Mouse (Mus musculus): ENCODE measurements around the gene Usp2.

Gene Usp2

DNA sequence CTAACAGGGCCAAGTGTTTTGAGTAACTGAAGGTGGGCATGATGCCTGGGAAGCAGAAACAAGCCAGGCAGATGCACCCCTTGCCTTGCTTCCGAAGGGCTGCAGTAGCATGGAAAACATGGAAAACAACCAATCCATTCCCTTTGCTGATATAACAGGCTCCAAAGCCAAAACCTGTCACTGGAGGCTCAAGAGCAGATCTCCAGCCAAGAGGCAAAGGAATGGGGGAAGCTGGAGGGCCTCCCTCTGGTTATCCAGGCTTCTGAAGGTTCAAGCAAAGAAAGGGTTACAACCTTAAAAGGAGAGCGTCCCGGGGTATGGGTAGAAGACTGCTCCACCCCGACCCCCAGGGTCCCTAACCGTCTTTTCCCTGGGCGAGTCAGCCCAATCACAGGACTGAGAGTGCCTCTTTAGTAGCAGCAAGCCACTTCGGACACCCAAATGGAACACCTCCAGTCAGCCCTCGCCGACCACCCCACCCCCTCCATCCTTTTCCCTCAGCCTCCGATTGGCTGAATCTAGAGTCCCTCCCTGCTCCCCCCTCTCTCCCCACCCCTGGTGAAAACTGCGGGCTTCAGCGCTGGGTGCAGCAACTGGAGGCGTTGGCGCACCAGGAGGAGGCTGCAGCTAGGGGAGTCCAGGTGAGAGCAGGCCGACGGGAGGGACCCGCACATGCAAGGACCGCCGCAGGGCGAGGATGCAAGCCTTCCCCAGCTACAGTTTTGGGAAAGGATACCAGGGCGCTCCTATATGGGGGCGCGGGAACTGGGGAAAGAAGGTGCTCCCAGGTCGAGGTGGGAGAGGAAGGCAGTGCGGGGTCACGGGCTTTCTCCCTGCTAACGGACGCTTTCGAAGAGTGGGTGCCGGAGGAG lies 23.7 kb upstream of the Usp2 start, which contains the start of gene Thy1:
Gene Thy1 (plus strand): TSS at position 549 of the 872 bp plus-strand sequence.
- TF ChIP-seq GATA4 (IDR thresholded peaks at IDR 0.05; ENCODE audit: insufficient replicate concordance, low read length): no peak

DNA sequence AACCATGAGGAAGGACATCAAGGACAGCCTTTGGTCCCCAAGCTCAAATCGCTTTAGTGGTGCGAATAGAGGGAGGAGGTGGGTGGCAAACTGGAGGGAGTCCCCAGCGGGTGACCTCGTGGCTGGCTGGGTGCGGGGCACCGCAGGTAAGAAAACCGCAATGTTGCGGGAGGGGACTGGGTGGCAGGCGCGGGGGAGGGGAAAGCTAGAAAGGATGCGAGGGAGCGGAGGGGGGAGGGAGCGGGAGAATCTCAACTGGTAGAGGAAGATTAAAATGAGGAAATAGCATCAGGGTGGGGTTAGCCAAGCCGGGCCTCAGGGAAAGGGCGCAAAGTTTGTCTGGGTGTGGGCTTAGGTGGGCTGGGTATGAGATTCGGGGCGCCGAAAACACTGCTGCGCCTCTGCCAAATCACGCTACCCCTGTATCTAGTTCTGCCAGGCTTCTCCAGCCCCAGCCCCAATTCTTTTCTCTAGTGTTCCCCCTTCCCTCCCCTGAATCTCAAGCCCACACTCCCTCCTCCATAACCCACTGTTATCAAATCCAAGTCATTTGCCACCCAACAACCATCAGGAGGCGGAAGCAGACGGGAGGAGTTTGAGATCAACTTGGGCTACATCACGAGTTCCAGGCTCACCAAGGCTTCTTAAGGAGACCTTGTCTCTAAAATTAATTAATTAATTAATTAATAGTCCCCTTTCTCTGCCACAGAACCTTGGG lies 23.0 kb upstream of the Usp2 start:
- no peak for TF ChIP-seq GATA4 (IDR thresholded peaks at IDR 0.05; ENCODE audit: insufficient replicate concordance, low read length)

DNA sequence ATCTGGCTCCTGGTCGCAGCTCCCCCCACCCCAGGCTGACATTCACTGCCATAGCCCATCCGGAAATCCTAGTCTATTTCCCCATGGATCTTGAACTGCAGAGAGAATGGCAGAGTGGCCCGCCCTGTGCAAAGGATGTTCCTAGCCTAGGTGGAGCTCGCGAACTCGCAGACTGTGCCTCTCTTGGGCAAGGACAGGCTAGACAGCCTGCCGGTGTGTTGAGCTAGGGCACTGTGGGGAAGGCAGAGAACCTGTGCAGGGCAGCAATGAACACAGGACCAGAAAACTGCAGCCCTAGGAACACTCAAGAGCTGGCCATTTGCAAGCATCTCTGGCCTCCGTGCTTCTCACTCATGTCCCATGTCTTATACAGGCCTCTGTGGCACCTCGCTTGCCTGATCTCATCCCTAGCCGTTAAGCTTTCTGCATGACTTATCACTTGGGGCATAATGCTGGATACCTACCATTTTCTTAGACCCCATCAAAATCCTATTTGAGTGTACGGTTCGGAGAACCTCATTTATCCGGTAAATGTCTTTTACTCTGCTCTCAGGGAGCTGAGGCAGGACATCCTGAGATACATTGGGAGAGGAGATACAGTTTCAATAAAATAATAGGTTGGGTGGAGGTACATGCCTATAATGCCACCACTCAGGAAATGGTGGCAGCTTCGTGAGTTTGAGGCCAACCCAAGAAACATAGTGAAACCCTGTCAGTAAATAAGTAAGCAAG lies 22.2 kb upstream of the Usp2 start:
- no peak for TF ChIP-seq GATA4 (IDR thresholded peaks at IDR 0.05; ENCODE audit: insufficient replicate concordance, low read length)

DNA sequence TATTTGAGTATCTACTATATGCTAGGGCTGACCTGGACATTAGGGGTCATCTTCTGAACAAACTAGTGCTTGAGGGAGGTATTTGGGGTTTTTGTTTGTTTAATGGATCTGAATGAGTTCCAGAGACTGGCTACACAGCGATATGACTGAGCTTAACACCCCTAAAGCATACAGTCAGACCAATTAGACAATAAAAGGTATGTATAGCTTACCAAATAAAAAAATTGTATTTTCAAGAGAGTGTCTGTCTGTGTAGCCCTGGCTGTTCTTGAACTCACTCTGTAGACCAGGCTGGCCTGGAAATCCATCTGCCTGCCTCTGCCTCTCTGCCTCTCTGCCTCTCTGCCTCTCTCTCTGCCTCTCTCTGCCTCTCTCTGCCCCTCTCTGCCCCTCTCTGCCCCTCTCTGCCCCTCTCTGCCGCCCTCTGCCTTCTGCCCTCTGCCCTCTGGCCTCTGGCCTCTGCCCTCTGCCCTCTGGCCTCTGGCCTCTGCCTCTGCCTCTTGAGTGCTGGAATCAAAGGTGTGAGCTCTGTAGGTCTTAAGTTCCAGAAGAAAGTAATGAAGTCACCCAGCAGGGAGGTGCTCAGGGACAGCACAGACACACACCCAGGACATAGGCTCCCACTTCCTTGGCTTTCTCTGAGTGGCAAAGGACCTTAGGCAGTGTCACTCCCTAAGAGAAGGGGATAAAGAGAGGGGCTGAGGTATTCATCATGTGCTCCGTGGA lies 21.5 kb upstream of the Usp2 start:
- no peak for TF ChIP-seq GATA4 (IDR thresholded peaks at IDR 0.05; ENCODE audit: insufficient replicate concordance, low read length)

DNA sequence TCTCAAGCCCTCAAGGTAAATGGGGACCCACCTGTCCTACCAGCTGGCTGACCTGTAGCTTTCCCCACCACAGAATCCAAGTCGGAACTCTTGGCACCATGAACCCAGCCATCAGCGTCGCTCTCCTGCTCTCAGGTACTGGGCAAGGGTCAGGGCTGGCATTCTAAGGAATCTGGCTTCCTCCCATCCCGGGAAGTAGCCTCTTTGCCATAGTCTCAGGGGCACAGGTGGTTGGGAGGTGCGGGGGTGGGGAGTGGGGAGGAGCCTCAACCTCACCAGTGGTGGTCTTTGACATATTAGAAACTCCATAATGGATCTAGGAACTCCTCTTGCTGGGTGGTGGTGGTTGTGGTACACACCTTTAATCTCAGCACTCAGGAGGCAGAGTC lies 20.9 kb upstream of the Usp2 start:
- TF ChIP-seq GATA4 (IDR thresholded peaks at IDR 0.05; ENCODE audit: insufficient replicate concordance, low read length): no peak

DNA sequence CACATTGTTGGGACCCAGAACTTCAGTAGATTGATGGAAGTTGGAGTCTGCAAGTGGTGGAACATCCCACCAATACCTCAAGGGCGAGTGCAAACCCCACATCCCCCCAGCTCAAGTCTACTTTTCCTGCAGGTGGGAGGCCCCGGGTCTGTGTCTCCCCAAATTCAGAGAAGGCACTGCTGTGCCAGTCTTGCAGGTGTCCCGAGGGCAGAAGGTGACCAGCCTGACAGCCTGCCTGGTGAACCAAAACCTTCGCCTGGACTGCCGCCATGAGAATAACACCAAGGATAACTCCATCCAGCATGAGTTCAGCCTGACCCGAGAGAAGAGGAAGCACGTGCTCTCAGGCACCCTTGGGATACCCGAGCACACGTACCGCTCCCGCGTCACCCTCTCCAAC lies 20.4 kb upstream of the Usp2 start:
- no peak for TF ChIP-seq GATA4 (IDR thresholded peaks at IDR 0.05; ENCODE audit: insufficient replicate concordance, low read length)

DNA sequence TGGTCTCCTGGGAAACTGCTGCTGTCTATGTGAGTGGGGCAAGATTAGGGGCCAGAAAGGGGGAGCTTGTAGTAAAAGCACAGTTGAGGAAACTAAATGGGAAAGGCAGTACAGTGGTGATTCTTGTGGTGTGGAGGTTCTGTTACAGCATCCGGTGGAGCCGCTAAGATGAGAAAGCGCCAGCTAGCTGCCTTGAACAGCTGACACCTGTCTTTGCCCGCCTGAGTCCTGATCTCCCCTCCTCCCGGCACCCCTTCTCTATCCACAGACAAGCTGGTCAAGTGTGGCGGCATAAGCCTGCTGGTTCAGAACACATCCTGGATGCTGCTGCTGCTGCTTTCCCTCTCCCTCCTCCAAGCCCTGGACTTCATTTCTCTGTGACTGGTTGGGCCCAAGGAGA lies 19.8 kb upstream of the Usp2 start:
- TF ChIP-seq GATA4 (IDR thresholded peaks at IDR 0.05; ENCODE audit: insufficient replicate concordance, low read length): no peak

DNA sequence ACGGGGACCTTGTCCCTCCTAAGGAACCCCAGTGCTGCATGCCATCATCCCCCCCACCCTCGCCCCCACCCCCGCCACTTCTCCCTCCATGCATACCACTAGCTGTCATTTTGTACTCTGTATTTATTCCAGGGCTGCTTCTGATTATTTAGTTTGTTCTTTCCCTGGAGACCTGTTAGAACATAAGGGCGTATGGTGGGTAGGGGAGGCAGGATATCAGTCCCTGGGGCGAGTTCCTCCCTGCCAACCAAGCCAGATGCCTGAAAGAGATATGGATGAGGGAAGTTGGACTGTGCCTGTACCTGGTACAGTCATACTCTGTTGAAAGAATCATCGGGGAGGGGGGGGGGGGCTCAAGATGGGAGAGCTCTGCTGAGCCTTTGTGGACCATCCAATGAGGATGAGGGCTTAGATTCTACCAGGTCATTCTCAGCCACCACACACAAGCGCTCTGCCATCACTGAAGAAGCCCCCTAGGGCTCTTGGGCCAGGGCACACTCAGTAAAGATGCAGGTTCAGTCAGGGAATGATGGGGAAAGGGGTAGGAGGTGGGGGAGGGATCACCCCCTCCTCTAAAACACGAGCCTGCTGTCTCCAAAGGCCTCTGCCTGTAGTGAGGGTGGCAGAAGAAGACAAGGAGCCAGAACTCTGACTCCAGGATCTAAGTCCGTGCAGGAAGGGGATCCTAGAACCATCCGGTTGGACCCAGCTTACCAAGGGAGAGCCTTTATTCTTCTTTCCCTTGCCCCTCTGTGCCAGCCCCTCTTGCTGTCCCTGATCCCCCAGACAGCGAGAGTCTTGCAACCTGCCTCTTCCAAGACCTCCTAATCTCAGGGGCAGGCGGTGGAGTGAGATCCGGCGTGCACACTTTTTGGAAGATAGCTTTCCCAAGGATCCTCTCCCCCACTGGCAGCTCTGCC lies 19.0 kb upstream of the Usp2 start:
- TF ChIP-seq GATA4 (IDR thresholded peaks at IDR 0.05; ENCODE audit: insufficient replicate concordance, low read length): no peak

DNA sequence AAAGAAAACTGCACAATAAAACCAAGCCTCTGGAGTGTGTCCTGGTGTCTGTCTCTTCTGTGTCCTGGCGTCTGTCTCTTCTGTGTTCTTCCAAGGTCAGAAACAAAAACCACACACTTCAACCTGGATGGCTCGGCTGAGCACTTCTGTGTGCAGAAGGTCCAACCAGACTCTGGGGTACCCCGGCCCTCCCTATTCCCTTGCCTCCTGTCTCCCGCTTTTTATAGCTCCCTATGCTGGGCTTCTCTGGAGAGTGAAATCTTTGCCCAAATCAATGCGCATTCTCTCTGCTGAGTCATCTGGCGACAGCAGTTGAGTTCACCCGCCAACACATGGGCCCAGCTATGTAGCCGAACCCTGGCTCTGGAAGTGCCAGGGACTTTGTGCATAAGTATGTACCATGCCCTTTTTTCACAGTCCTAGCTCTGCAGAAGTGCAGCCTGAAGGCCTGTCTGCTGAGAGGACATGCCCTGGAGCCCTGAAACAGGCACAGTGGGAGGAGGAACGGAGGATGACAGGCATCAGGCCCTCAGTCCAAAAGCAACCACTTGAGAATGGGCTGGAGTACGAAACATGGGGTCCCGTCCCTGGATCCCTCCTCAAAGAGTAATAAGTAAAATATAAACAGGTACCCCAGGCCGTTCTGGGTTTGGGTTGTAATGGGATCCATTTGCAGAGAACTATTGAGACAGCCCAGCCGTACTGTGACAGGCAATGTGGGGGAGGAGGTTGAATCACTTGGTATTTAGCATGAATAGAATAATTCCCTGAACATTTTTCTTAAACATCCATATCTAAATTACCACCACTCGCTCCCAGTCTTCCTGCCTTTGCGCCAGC lies 18.1 kb upstream of the Usp2 start:
- TF ChIP-seq GATA4 (IDR thresholded peaks at IDR 0.05; ENCODE audit: insufficient replicate concordance, low read length): no peak

DNA sequence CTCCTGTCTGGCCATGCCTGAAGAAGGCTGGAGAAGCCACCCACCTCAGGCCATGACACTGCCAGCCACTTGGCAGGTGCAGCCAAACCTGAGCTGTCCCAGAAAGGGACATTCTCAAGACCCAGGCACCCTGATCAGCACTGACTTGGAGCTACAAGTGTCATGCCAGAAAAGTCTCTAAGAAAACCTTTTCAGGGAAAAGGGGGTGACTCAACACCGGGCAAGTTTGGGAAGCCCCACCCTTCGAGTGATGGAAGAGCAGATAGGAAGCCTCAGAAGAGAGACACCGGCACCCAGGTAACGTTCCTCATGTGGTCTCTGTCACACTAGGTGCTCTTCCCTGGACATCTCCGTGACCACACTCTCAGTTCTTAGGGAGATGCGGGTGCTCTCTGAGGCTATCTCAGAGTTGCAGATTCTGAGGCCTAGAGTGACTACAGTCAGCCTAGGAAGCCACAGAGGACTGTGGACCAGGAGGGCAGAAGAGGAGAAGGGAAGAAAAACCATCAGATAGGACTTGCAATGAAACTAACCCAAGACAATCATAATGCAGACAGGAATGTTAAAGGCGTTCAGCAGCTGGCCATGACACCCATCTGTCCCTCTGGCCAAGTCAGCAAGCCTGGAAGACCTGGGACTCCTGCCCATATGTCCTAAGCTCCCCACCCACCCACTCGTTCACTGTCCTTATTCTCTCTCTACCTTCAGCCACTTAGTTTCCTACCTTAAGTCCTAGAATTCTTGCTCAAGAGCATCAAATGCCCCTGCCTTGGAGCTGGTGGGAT lies 17.2 kb upstream of the Usp2 start:
- no peak for TF ChIP-seq GATA4 (IDR thresholded peaks at IDR 0.05; ENCODE audit: insufficient replicate concordance, low read length)

DNA sequence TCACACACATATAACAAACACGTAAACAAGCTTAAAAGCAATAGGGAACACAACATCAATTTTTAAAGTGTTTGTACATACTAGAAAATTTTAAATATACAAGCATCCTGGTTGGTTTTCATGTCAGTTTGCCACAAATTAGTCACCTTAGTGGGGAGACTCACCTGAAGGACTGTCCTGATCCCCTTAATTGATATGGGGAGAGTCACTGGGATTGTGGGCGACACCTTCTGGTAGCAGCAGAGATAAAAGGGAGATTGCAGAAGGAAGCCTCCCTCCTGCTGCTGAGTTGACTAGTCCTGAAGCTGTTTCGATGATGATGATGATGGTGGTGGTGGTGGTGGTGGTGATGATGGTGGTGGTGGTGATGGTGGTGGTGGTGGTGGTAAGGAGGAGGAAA lies 14.0 kb upstream of the Usp2 start:
- TF ChIP-seq GATA4 (IDR thresholded peaks at IDR 0.05; ENCODE audit: insufficient replicate concordance, low read length): no peak

DNA sequence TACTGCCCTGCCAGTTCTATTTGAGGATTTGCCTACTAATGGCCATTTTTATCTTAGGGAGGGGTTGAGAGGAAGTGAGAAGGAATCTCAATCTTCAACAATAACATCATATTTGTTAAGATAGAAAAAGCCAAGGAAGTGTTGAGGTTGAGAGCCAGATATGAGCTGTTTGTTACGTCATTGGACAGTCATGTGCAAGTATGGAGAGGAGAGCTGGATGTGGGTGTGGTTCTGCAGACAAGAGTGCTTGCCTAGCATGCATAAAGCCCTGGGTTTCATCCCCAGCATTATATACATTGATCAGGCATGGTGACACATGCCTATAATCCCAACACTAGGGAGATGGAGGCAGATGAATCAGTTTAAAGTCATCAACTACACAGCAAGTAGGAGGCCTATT lies 12.9 kb upstream of the Usp2 start:
- TF ChIP-seq GATA4 (IDR thresholded peaks at IDR 0.05; ENCODE audit: insufficient replicate concordance, low read length): no peak

Data from liver, adult (tissue).